Mouse (Mus musculus) embryonic fibroblast, embryonic 13.5 days (primary cell): ENCODE data around the gene Gm21887.
"Not testable (repeated sequence)": the region's sequence is repeated elsewhere in the genome, so short reads cannot be mapped to it uniquely, and the experiment has no call there.

Experiments used
- CTCF ChIP-seq: IDR thresholded peaks from 2 replicates; pipeline ENCODE4 v1.5.1; 2011; ENCODE audit warnings: mild to moderate bottlenecking, control low read depth, low read length, moderate library complexity, borderline replicate concordance; ENCODE audit not compliant: insufficient read depth
- POLR2A ChIP-seq: IDR thresholded peaks from 2 replicates; pipeline ENCODE4 v1.6.1; 2011; ENCODE audit warnings: low read depth, mild to moderate bottlenecking, control low read depth, low read length, moderate library complexity

- TF ChIP-seq POLR2A, CTCF: not testable (repeated sequence)
Measured at GRCm38 (mm10) chrX:169978436-169979381, 30.8 kb upstream of the Gm21887 start.
